Mouse (Mus musculus): ENCODE measurements around the gene Dpagt1.

DNA sequence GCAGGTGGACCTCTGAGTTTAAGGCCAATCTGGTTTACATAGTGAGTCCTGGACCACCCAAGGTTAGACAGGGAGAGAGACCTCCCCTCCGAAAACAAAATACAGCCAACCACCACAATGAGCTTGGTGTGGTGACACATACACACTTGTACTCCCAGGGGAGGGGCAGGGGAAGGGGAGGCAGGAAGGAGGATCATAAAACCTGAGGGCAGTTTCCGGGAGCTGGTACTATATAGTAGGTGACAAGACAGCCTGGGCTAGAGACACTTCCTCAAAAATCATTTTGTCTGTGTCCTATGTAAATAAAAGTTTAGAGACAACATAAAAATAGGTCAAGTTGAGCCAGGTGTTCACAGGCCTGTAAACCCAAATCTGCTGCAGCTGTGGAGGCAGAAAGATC lies 18.6 kb upstream of the Dpagt1 start:
- TF ChIP-seq MAFK (IDR thresholded peaks at IDR 0.05; ENCODE audit: insufficient read depth, low read depth, low read length) (no peak), CHD2 (IDR thresholded peaks at IDR 0.05; ENCODE audit: low read depth, low read length) (no peak), HCFC1 (IDR thresholded peaks at IDR 0.05; ENCODE audit: borderline replicate concordance, insufficient read depth, low read length) (no peak)

Measured in ES-E14 (cell line).